ENCODE assay signal across 25 mouse cellular contexts in genomic region chr7:135481150-135481549, GRCm38 (mm10). TPM values are rescaled to one million over a fixed set of nuclear protein-coding genes. Genes with fewer than 3 reads are reported as not detected.
"Had no signal": no experiment of that assay in that cellular context is flagged by ENCODE, and none has a peak within 500 bp of the region (broad histone marks: within the 10 kb centered on the region; RNA-seq: fewer than 3 reads in every experiment).

No protein-coding gene starts in this region.

- H3K27ac ChIP-seq: heart, embryonic 13.5 days; heart, embryonic 15.5 days; hindbrain, embryonic 13.5 days; intestine, embryonic 15.5 days; layer of hippocampus, adult 2 months; left cerebral cortex, adult 2 months had no signal

- H3K4me3 ChIP-seq: heart, embryonic 13.5 days; heart, embryonic 15.5 days; hindbrain, embryonic 13.5 days; intestine, embryonic 15.5 days; layer of hippocampus, adult 2 months; left cerebral cortex, adult 2 months had no signal

- H3K27me3 ChIP-seq: intestine, embryonic 15.5 days had no signal

- H3K36me3 ChIP-seq: heart, embryonic 13.5 days; heart, embryonic 15.5 days; hindbrain, embryonic 13.5 days; intestine, embryonic 15.5 days had no signal

- H3K9me3 ChIP-seq: heart, embryonic 13.5 days; heart, embryonic 15.5 days; hindbrain, embryonic 13.5 days; intestine, embryonic 15.5 days had no signal

- ATAC-seq: hindbrain, embryonic 16.5 days; inflammation-experienced regulatory T-cells, adult 6 months; intestine, embryonic 15.5 days; intestine, postnatal 0 days had no signal

- DNase-seq: gastrocnemius, postnatal 14 days; gastrocnemius, postnatal 36 days; heart, adult 18-20 months; heart, postnatal 14 days; heart, postnatal 36 days; kidney, adult 18-20 months; kidney, adult 8-10 months; kidney, postnatal 10 days; kidney, postnatal 25 days; kidney, postnatal 4 days; liver had no signal

- H3K9ac ChIP-seq: heart, embryonic 13.5 days; heart, embryonic 15.5 days; hindbrain, embryonic 13.5 days; intestine, embryonic 15.5 days had no signal

- H3K4me2 ChIP-seq: heart, embryonic 11.5 days; heart, embryonic 13.5 days; heart, embryonic 15.5 days; hindbrain, embryonic 13.5 days; intestine, embryonic 15.5 days; liver, embryonic 11.5 days had no signal

RNA-seq across cellular contexts. Expression of gene Clrn3, which starts 47.3 kb away (rescaled TPM):
- polyA plus RNA-seq: heart, embryonic 11.5 days; heart, embryonic 13.5 days; heart, embryonic 15.5 days; heart, postnatal 0 days; hindbrain, embryonic 11.5 days; hindbrain, embryonic 16.5 days; inflammation-experienced regulatory T-cells, adult 6 months; limb, embryonic 11.5 days had no signal
